Mouse (Mus musculus) hindbrain, embryonic 12.5 days (tissue): Measurements from ENCODE around the gene Bmp8a. TPM values are rescaled to one million over a fixed set of nuclear protein-coding genes. Genes with fewer than 3 reads are reported as not detected.
"Not testable (repeated sequence)": the region's sequence is repeated elsewhere in the genome, so short reads cannot be mapped to it uniquely, and the experiment has no call there.

Experiments
- ATAC-seq: fragments of 200-750 bp; cut with Nextera tagmentation; 2 replicates; pipeline ENCODE4 v1.8.0; 2017; ENCODE audit warnings: moderate TSS enrichment; ENCODE audit not compliant: low FRiP score
- H3K27ac ChIP-seq: fragments of 300-500 bp; sonication (generic); 2 replicates; pipeline ENCODE4 v1.5.1; 2016; ENCODE audit warnings: mild to moderate bottlenecking
- H3K27me3 ChIP-seq: fragments of 300-500 bp; sonication (generic); 2 replicates; pipeline ENCODE4 v1.6.1; 2016; ENCODE audit warnings: mild to moderate bottlenecking
- H3K36me3 ChIP-seq: fragments of 300-500 bp; sonication (generic); 2 replicates; pipeline ENCODE4 v1.6.1; 2016; ENCODE audit warnings: mild to moderate bottlenecking
- H3K4me1 ChIP-seq: fragments of 300-500 bp; sonication (generic); 2 replicates; pipeline ENCODE4 v1.6.1; 2016
- H3K4me2 ChIP-seq: fragments of 300-500 bp; sonication (generic); replicated peaks from 2 replicates; pipeline ENCODE4 v1.6.1; 2016; ENCODE audit warnings: mild to moderate bottlenecking
- H3K4me3 ChIP-seq: fragments of 300-500 bp; sonication (generic); 2 replicates; pipeline ENCODE4 v1.5.1; 2016; ENCODE audit warnings: mild to moderate bottlenecking
- H3K9ac ChIP-seq: fragments of 300-500 bp; sonication (generic); 2 replicates; pipeline ENCODE4 v1.6.1; 2016; ENCODE audit warnings: mild to moderate bottlenecking, moderate library complexity
- H3K9me3 ChIP-seq: fragments of 300-500 bp; sonication (generic); replicated peaks from 2 replicates; pipeline ENCODE4 v1.6.1; 2016; ENCODE audit warnings: mild to moderate bottlenecking
- WGBS: fragments of 180-500 bp; shearing (Covaris S2); methylation state at CpG from one replicate; pipeline ENCODE4 v1.1.7; 2016; 5-methylcytosine and 5-hydroxymethylcytosine counted together
- polyA plus RNA-seq: library from polyadenylated mRNA; unstranded; fragments of >200 nt; fragmentation: Nextera tagmentation; extraction: Ambion mirVana; gene quantifications from 2 replicates; pipeline ENCODE4 v1.2.1, GENCODE M21; 2016

The Bmp8a gene
- polyA plus RNA-seq, 1 experiment from 2014 or later = 0.36 TPM

DNA sequence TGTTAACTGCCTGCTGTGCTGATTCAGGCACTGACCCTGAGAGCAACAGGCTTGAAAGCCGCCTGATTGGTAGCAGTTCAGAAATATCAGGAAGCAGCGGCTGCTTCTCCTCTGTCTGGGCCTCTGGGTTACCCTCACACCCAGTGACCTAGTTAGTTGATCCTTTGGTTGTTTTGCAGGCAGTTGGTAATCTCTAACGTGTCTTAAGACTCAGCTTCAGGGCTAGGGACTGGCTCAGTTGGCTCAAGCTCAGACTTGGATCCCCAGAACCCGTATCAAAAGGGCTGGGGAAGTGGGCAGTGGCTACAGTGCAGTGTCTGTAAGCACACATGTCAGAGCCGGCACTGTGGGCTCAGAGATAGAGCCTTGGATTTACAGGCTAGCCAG lies 46.9 kb downstream of the Bmp8a start:
- H3K9ac ChIP-seq = no peak overlapping the region
- H3K4me3 ChIP-seq = no peak overlapping the region
- no peak overlapping the region for H3K27ac ChIP-seq
- WGBS = 85% methylated on average over 5 of the region's 5 CpGs
- H3K4me2 ChIP-seq = no peak overlapping the region
- H3K4me1 ChIP-seq = no peaks in the 10 kb centered on the region
- peaks cover 87% of the 10 kb centered on the region for H3K36me3 ChIP-seq
- no peaks in the 10 kb centered on the region for H3K9me3 ChIP-seq
- ATAC-seq = no peak
- H3K27me3 ChIP-seq = no peaks in the 10 kb centered on the region

DNA sequence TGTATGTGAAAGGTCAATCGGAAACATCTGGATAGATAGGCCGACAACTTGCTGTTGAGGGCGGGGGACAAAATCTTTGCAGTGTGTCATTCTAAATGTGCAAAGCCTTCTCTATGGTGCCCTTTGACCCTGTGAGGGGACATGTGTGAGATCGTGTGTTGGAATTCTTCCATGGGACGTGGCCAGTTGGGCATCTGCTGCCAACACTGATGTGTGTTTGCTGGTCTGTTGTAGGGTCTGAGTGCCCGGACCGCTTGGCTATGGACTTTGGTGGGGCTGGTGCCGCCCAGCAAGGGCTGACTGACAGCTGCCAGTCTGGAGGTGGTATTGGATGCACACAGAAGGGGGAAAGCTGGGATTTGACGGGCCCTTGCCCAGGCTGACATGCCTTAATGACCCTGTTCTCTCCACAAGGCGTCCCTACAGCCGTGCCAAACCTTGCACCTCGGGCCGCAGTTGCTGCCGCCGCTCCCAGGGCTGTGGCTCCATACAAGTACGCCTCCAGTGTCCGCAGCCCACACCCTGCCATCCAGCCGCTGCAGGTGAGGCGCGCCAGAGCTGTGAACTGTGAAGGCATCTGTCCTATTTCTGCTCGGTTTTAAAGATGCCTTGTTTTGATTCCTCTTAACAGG lies 47.4 kb downstream of the Bmp8a start:
- peaks cover 93% of the 10 kb centered on the region for H3K36me3 ChIP-seq
- H3K4me2 ChIP-seq = no peak overlapping the region
- ATAC-seq = no peak
- H3K27ac ChIP-seq = no peak overlapping the region
- no peaks in the 10 kb centered on the region for H3K4me1 ChIP-seq
- 92% methylated on average over 21 of the region's 21 CpGs for WGBS
- no peak overlapping the region for H3K9ac ChIP-seq
- H3K27me3 ChIP-seq = no peaks in the 10 kb centered on the region
- H3K9me3 ChIP-seq = no peaks in the 10 kb centered on the region
- no peak overlapping the region for H3K4me3 ChIP-seq

DNA sequence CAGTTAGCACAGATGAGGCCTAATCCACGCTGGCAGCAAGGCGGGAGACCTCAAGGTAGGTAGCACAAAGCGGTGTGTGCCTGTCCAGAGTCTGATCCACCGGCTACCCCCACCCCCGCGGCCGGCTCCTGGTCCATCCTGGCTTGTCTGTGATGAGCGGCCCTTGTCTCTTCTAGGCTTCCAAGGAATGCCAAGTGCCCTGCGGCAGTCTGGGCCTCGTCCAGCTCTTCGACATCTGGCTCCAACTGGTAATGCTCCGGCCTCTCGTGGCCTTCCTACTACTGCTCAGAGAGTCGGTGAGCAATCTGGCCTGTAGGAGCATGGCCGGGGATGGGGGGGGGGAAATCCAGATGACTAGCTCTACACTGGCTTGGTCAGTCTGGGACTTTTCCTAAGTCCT lies 48.0 kb downstream of the Bmp8a start:
- H3K36me3 ChIP-seq = peaks cover 90% of the 10 kb centered on the region
- H3K27me3 ChIP-seq, ATAC-seq, H3K4me1 ChIP-seq, H3K4me2 ChIP-seq, H3K4me3 ChIP-seq, H3K9ac ChIP-seq, H3K27ac ChIP-seq, H3K9me3 ChIP-seq: not testable (repeated sequence)
- WGBS = 97% methylated on average over 15 of the region's 15 CpGs

DNA sequence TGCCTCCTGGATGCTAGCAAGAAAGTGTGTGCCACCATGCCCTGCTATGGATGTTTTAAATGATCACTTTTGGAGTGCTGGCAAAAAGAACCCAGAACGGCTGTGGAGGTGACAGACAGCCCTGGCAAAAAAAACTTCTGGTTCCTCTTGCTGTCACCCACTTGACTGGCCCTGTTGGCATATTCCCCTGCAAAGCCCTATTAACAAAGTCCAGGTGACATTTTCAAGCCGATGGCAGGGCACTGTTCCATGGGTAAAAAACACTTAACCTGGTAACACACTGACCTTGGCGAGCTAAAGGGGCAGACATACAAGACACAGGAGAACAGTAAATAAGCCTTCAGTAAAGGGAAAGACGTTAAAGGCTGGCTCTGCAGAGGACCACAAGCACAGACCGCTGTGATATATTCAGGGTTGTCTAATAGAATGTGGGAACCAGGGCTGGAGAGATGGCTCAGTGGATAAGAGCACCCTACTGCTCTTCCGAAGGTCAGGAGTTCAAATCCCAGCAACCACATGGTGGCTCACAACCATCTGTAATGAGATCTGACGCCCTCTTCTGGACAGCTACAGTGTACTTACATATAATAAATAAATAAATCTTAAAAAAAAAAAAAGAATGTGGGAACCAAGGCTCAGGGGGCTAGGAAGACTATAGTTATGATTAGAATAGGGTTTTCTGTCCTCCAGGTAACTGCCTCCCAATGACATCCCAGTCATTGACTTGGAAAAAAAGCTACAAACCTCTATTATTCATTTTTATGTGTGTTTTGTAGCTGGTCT lies 49.2 kb downstream of the Bmp8a start:
- Histone ChIP-seq H3K4me1 (no peaks in the 10 kb centered on the region), H3K9me3 (no peaks in the 10 kb centered on the region), H3K9ac (no peak overlapping the region), H3K36me3 (peaks cover 90% of the 10 kb centered on the region), H3K27ac (no peak overlapping the region), H3K27me3 (no peaks in the 10 kb centered on the region), H3K4me3 (no peak overlapping the region), H3K4me2 (no peak overlapping the region)
- no peak for ATAC-seq
- 83% methylated on average over 7 of the region's 7 CpGs for WGBS

- no peaks in the 10 kb centered on the region for H3K27me3 ChIP-seq
- no peak for ATAC-seq
- no peak overlapping the region for H3K4me3 ChIP-seq
- no peak overlapping the region for H3K9ac ChIP-seq
- H3K36me3 ChIP-seq = peaks cover 94% of the 10 kb centered on the region
- no peaks in the 10 kb centered on the region for H3K9me3 ChIP-seq
- no peak overlapping the region for H3K27ac ChIP-seq
- no peaks in the 10 kb centered on the region for H3K4me1 ChIP-seq
- H3K4me2 ChIP-seq = no peak overlapping the region
- 93% methylated on average over 7 of the region's 7 CpGs for WGBS
These were observed 50.1 kb downstream of the Bmp8a start for GRCm38 (mm10) chr4:123292989-123293388.

GRCm38 (mm10) chr4:123292390-123292789 lies 50.7 kb downstream of the Bmp8a start:
- Histone ChIP-seq H3K4me3 (no peak overlapping the region), H3K9ac (no peak overlapping the region), H3K4me1 (no peaks in the 10 kb centered on the region), H3K36me3 (peaks cover 94% of the 10 kb centered on the region), H3K9me3 (no peaks in the 10 kb centered on the region), H3K4me2 (no peak overlapping the region), H3K27ac (no peak overlapping the region), H3K27me3 (no peaks in the 10 kb centered on the region)
- WGBS = 88% methylated on average over 3 of the region's 3 CpGs
- ATAC-seq = no peak

GRCm38 (mm10) chr4:123289038-123289437 lies 54.0 kb downstream of the Bmp8a start:
- H3K4me2 ChIP-seq = no peak overlapping the region
- H3K4me3 ChIP-seq = no peak overlapping the region
- H3K9ac ChIP-seq = no peak overlapping the region; the same call in 1 of the 2 replicates
- 93% methylated on average over 12 of the region's 12 CpGs for WGBS
- H3K36me3 ChIP-seq = peaks cover 70% of the 10 kb centered on the region
- H3K4me1 ChIP-seq = peaks cover 22% of the 10 kb centered on the region
- H3K9me3 ChIP-seq = no peaks in the 10 kb centered on the region
- H3K27ac ChIP-seq = no peak overlapping the region
- H3K27me3 ChIP-seq = no peaks in the 10 kb centered on the region
- no peak for ATAC-seq

DNA sequence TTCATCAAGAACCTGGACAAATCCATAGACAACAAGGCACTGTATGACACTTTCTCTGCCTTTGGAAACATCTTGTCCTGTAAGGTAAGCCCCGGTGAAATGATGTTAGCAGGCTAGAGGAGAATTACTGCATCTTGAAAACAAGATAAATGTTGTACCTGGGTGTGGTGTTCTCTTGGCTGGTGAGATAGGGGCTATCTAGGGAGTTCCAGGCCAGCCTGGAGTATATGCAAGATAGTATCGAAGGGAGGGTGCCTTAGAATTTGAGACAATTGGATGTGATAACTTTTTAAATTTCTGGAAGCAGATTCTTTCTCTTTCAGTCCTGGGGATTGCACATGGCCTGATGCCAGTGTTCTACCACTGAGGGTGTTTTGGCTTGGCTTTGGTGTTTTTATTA lies 56.3 kb downstream of the Bmp8a start:
- peaks cover 25% of the 10 kb centered on the region for H3K4me1 ChIP-seq
- H3K4me3 ChIP-seq = no peak overlapping the region
- no peak for ATAC-seq
- no peaks in the 10 kb centered on the region for H3K9me3 ChIP-seq
- peaks cover 48% of the 10 kb centered on the region for H3K36me3 ChIP-seq
- no peak overlapping the region for H3K4me2 ChIP-seq
- H3K27me3 ChIP-seq = no peaks in the 10 kb centered on the region
- WGBS = 95% methylated on average over 2 of the region's 2 CpGs
- no peak overlapping the region for H3K9ac ChIP-seq
- no peak overlapping the region for H3K27ac ChIP-seq

DNA sequence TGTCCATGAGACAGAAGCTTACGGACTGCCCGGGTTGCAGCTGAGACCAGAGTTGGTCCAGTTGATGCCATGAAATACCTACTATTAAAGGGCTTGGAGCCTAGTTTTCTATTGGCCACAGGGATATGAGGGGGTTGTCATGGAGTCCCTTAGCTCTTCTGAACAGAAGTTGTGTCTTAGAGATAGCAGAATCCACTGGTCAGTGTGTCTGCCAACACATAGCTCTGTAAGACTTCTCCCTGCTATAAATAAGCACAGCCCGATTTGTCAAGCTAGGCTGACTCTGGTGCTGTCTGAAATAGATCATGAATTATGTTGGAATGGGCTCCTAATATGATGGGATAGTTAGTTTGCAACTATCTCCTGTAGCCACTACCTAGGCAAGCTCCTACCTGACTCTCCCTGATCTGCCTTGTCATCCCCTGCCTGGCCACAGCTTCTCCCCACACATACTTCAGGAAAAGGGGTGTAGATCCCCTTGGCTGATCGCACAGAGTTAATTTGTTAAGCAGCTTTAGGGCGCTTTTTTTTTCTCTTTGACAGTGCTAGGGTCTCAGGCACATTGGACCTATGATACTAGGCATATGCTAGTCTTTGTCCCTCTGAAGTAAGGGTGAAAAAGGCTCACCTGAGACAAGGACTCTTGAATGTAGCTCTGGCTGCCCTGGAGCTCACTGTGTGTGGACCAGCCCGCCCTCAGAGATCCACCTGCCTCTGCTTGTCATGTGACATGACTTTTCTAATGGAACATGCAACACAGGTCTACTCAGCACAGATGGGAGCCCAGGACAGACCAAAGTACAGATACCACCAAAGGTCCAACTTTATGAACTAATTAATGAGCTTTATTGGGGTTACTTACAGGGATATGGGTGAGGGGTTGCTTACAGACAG lies 58.1 kb downstream of the Bmp8a start:
- Histone ChIP-seq H3K9me3 (no peaks in the 10 kb centered on the region), H3K4me3 (peak overlapping the region; percentile 54), H3K27ac (peak overlapping the region; percentile 23; the same call in 1 of the 2 replicates), H3K27me3 (no peaks in the 10 kb centered on the region), H3K9ac (peak overlapping the region; percentile 68), H3K4me2 (peak overlapping the region; percentile 87), H3K36me3 (peaks cover 33% of the 10 kb centered on the region), H3K4me1 (peaks cover 25% of the 10 kb centered on the region)
- ATAC-seq = no peak
- 83% methylated on average over 6 of the region's 6 CpGs for WGBS

DNA sequence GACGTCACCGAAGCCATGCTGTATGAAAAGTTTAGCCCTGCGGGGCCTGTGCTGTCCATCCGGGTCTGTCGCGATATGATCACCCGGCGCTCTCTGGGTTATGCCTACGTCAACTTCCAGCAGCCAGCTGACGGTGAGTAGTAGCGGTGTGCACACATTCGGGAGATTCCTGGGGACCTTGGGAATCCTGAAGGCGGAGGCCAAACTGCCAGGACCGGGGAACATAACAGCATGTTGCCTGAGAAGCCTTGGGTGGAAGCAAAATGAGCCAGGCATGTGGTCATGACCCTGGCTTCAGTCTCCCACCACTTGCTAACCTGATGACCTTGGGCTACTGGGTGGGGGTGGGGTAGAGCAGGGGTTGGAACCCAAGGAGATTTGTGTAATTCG lies 59.4 kb downstream of the Bmp8a start:
- H3K4me1 ChIP-seq = peaks cover 25% of the 10 kb centered on the region
- peak overlapping the region; percentile 54 for H3K4me3 ChIP-seq
- H3K27me3 ChIP-seq, H3K27ac ChIP-seq, H3K9me3 ChIP-seq: not testable (repeated sequence)
- peak overlapping the region; percentile 87 for H3K4me2 ChIP-seq
- ATAC-seq = peak; percentile 12; the same call in 1 of the 2 replicates
- WGBS = 1% methylated on average over 13 of the region's 15 CpGs
- peaks cover 20% of the 10 kb centered on the region for H3K36me3 ChIP-seq
- peak overlapping the region; percentile 68 for H3K9ac ChIP-seq

GRCm38 (mm10) chr4:123282915-123283674 lies 60.0 kb downstream of the Bmp8a start:
- WGBS = under 1% methylated on average over 38 of the region's 55 CpGs
- Histone ChIP-seq H3K4me1 (peaks cover 25% of the 10 kb centered on the region), H3K4me2 (peak overlapping the region; percentile 87), H3K4me3 (peak overlapping the region; percentile 54), H3K36me3 (peaks cover 14% of the 10 kb centered on the region), H3K9ac (peak overlapping the region; percentile 60)
- peak; percentile 68 for ATAC-seq
- not testable (repeated sequence) for H3K27ac ChIP-seq, H3K9me3 ChIP-seq, H3K27me3 ChIP-seq
